Mouse (Mus musculus): ENCODE measurements at regions not wholly inside any gene's neighbourhood (a gene's known extent, or its start where the extent isn't known, plus 50 kb on each side); places are given as distances from the start of the nearest gene placed in this dataset.
"Not testable (repeated sequence)": the region's sequence is repeated elsewhere in the genome, so short reads cannot be mapped to it uniquely, and the experiment has no call there.

GRCm38 (mm10) chr1:184166951-184167350, 132.8 kb upstream of the 1700056E22Rik start:
- Histone ChIP-seq H3K36me3 (ENCODE audit: control insufficient read depth, insufficient read depth, low read length, poor library complexity, severe bottlenecking) (no peaks in the 10 kb centered on the region), H3K9ac (ENCODE audit: insufficient read depth, low read depth, low read length, poor library complexity, severe bottlenecking) (no peak overlapping the region), H3K4me1 (ENCODE audit: control insufficient read depth in 2 of 2, insufficient read depth in 2 of 2, low read length in 2 of 2, poor library complexity in 1 of 2) (no peaks in the 10 kb centered on the region), H3K4me3 (ENCODE audit: insufficient read depth in 1 of 2, low read depth in 1 of 2, low read length in 2 of 2, poor library complexity in 1 of 2, severe bottlenecking in 1 of 2) (no peak overlapping the region), H3K27ac (ENCODE audit: insufficient read depth, low read depth, low read length, poor library complexity, severe bottlenecking) (no peak overlapping the region), H3K9me3 (ENCODE audit: control insufficient read depth, insufficient read depth, low read depth, low read length) (no peaks in the 10 kb centered on the region)
- TF ChIP-seq CHD2 (IDR thresholded peaks at IDR 0.05; ENCODE audit: low read depth, low read length) = no peak
- no peak for TF ChIP-seq HCFC1 (IDR thresholded peaks at IDR 0.05; ENCODE audit: borderline replicate concordance, insufficient read depth, low read length)
- no peak for TF ChIP-seq ZNF384 (IDR thresholded peaks at IDR 0.05; ENCODE audit: low read depth, low read length)
- no peak for TF ChIP-seq MAFK (IDR thresholded peaks at IDR 0.05; ENCODE audit: insufficient read depth, low read depth, low read length)
- no peak for TF ChIP-seq ZC3H11A (IDR thresholded peaks at IDR 0.05; ENCODE audit: borderline replicate concordance, low read depth, low read length)
- DNase-seq (ENCODE audit: low read depth, low spot score) = no peak
- in situ Hi-C loops (cut with MboI; ENCODE audit: low sequenced_read_pairs in 2 of 2, unreplicated experiment in 2 of 2) = no loop called here

DNA sequence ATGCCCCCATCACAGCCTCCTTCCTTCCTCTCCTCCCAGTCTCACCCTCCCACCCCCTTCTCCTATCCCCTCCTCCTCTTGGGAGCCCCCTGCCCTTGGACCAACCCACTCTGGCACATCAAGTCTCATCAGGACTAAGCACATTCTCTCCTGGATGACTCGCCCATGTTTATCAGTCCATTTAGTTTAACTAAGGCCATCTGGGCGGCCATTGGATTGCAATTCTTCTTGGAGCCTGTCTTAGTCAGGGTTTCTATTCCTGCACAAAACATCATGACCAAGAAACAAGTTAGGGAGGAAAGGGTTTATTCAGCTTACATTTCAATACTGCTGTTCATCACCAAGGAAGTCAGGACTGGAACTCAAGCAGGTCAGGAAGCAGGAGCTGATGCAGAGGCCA, 128.4 kb upstream of the 1700056E22Rik start:
- H3K27ac ChIP-seq (ENCODE audit: insufficient read depth, low read depth, low read length, poor library complexity, severe bottlenecking); DNase-seq (ENCODE audit: low read depth, low spot score); H3K36me3 ChIP-seq (ENCODE audit: control insufficient read depth, insufficient read depth, low read length, poor library complexity, severe bottlenecking); H3K9ac ChIP-seq (ENCODE audit: insufficient read depth, low read depth, low read length, poor library complexity, severe bottlenecking); H3K4me3 ChIP-seq (ENCODE audit: insufficient read depth in 1 of 2, low read depth in 1 of 2, low read length in 2 of 2, poor library complexity in 1 of 2, severe bottlenecking in 1 of 2); H3K4me1 ChIP-seq (ENCODE audit: control insufficient read depth in 2 of 2, insufficient read depth in 2 of 2, low read length in 2 of 2, poor library complexity in 1 of 2); H3K9me3 ChIP-seq (ENCODE audit: control insufficient read depth, insufficient read depth, low read depth, low read length); in situ Hi-C loops (cut with MboI; ENCODE audit: low sequenced_read_pairs in 2 of 2, unreplicated experiment in 2 of 2): not testable (repeated sequence)

DNA sequence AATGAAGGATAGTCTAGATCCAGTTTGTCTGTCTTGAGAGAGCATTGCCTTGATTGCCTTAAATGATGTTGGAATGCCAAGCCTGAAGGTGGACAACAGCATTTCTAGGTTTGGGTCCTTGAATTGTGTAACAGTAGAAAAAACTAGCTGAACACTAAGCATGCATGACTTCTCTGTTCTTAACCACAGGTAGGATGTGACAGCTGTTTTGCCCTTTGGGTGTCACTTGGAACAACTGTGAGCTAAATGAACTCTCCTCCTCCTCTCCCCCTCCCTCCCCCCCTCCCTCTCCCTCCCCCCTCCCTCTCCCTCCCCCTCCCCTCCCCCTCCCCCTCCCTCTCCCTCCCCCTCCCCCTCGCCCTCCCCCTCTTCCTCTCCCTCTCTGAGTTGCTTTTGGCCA, 113.6 kb upstream of the 1700056E22Rik start:
- H3K4me1 ChIP-seq (ENCODE audit: control insufficient read depth in 2 of 2, insufficient read depth in 2 of 2, low read length in 2 of 2, poor library complexity in 1 of 2) = no peaks in the 10 kb centered on the region
- no peak overlapping the region for H3K27ac ChIP-seq (ENCODE audit: insufficient read depth, low read depth, low read length, poor library complexity, severe bottlenecking)
- no peaks in the 10 kb centered on the region for H3K9me3 ChIP-seq (ENCODE audit: control insufficient read depth, insufficient read depth, low read depth, low read length)
- no peaks in the 10 kb centered on the region for H3K36me3 ChIP-seq (ENCODE audit: control insufficient read depth, insufficient read depth, low read length, poor library complexity, severe bottlenecking)
- no peak for TF ChIP-seq MAFK (IDR thresholded peaks at IDR 0.05; ENCODE audit: insufficient read depth, low read depth, low read length)
- no peak for TF ChIP-seq ZC3H11A (IDR thresholded peaks at IDR 0.05; ENCODE audit: borderline replicate concordance, low read depth, low read length)
- no peak for TF ChIP-seq HCFC1 (IDR thresholded peaks at IDR 0.05; ENCODE audit: borderline replicate concordance, insufficient read depth, low read length)
- TF ChIP-seq CHD2 (IDR thresholded peaks at IDR 0.05; ENCODE audit: low read depth, low read length) = no peak
- TF ChIP-seq ZNF384 (IDR thresholded peaks at IDR 0.05; ENCODE audit: low read depth, low read length) = no peak
- in situ Hi-C loops (cut with MboI; ENCODE audit: low sequenced_read_pairs in 2 of 2, unreplicated experiment in 2 of 2) = no loop called here
- no peak overlapping the region for H3K9ac ChIP-seq (ENCODE audit: insufficient read depth, low read depth, low read length, poor library complexity, severe bottlenecking)
- DNase-seq (ENCODE audit: low read depth, low spot score) = no peak
- no peak overlapping the region for H3K4me3 ChIP-seq (ENCODE audit: insufficient read depth in 1 of 2, low read depth in 1 of 2, low read length in 2 of 2, poor library complexity in 1 of 2, severe bottlenecking in 1 of 2)

DNA sequence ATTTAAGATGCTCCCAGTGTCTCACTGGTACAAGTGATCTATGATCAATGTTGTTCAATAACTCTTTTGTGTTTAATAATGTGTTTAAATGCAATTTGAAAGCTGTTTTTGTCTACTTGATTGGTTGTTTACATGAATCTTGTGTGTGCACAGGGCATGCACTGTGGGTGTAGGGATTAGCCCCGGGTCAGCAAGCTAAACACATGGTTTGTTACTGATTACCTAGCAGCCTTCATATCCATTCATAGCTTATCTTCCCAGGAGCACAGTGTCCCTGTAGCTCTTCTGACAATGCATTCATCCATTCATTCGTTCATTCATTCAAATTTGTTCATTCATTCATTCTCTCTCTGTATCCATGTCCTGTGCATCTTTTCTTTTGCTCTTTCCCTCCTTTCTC, 108.9 kb upstream of the 1700056E22Rik start:
- no peak for DNase-seq (ENCODE audit: low read depth, low spot score)
- Histone ChIP-seq H3K9ac (ENCODE audit: insufficient read depth, low read depth, low read length, poor library complexity, severe bottlenecking) (no peak overlapping the region), H3K9me3 (ENCODE audit: control insufficient read depth, insufficient read depth, low read depth, low read length) (no peaks in the 10 kb centered on the region), H3K4me3 (ENCODE audit: insufficient read depth in 1 of 2, low read depth in 1 of 2, low read length in 2 of 2, poor library complexity in 1 of 2, severe bottlenecking in 1 of 2) (no peak overlapping the region), H3K36me3 (ENCODE audit: control insufficient read depth, insufficient read depth, low read length, poor library complexity, severe bottlenecking) (no peaks in the 10 kb centered on the region), H3K4me1 (ENCODE audit: control insufficient read depth in 2 of 2, insufficient read depth in 2 of 2, low read length in 2 of 2, poor library complexity in 1 of 2) (no peaks in the 10 kb centered on the region), H3K27ac (ENCODE audit: insufficient read depth, low read depth, low read length, poor library complexity, severe bottlenecking) (no peak overlapping the region)
- TF ChIP-seq HCFC1 (IDR thresholded peaks at IDR 0.05; ENCODE audit: borderline replicate concordance, insufficient read depth, low read length) (no peak), ZNF384 (IDR thresholded peaks at IDR 0.05; ENCODE audit: low read depth, low read length) (no peak), MAFK (IDR thresholded peaks at IDR 0.05; ENCODE audit: insufficient read depth, low read depth, low read length) (no peak), ZC3H11A (IDR thresholded peaks at IDR 0.05; ENCODE audit: borderline replicate concordance, low read depth, low read length) (no peak), CHD2 (IDR thresholded peaks at IDR 0.05; ENCODE audit: low read depth, low read length) (no peak)
- in situ Hi-C loops (cut with MboI; ENCODE audit: low sequenced_read_pairs in 2 of 2, unreplicated experiment in 2 of 2) = no loop called here

- Histone ChIP-seq H3K36me3 (ENCODE audit: control insufficient read depth, insufficient read depth, low read length, poor library complexity, severe bottlenecking) (no peaks in the 10 kb centered on the region), H3K9ac (ENCODE audit: insufficient read depth, low read depth, low read length, poor library complexity, severe bottlenecking) (no peak overlapping the region), H3K9me3 (ENCODE audit: control insufficient read depth, insufficient read depth, low read depth, low read length) (no peaks in the 10 kb centered on the region), H3K4me1 (ENCODE audit: control insufficient read depth in 2 of 2, insufficient read depth in 2 of 2, low read length in 2 of 2, poor library complexity in 1 of 2) (no peaks in the 10 kb centered on the region), H3K27ac (ENCODE audit: insufficient read depth, low read depth, low read length, poor library complexity, severe bottlenecking) (no peak overlapping the region), H3K4me3 (ENCODE audit: insufficient read depth in 1 of 2, low read depth in 1 of 2, low read length in 2 of 2, poor library complexity in 1 of 2, severe bottlenecking in 1 of 2) (no peak overlapping the region)
- in situ Hi-C loops (cut with MboI; ENCODE audit: low sequenced_read_pairs in 2 of 2, unreplicated experiment in 2 of 2) = no loop called here
- TF ChIP-seq MAFK (IDR thresholded peaks at IDR 0.05; ENCODE audit: insufficient read depth, low read depth, low read length) (no peak), HCFC1 (IDR thresholded peaks at IDR 0.05; ENCODE audit: borderline replicate concordance, insufficient read depth, low read length) (no peak), ZNF384 (IDR thresholded peaks at IDR 0.05; ENCODE audit: low read depth, low read length) (no peak), ZC3H11A (IDR thresholded peaks at IDR 0.05; ENCODE audit: borderline replicate concordance, low read depth, low read length) (no peak), CHD2 (IDR thresholded peaks at IDR 0.05; ENCODE audit: low read depth, low read length) (no peak)
- no peak for DNase-seq (ENCODE audit: low read depth, low spot score)
Measured at GRCm38 (mm10) chr1:184140486-184140885, 106.4 kb upstream of the 1700056E22Rik start.
